Mouse (Mus musculus) liver, embryonic 11.5 days (tissue): ENCODE measurements around the gene Ly6g6c. TPM values are rescaled to one million over a fixed set of nuclear protein-coding genes. Genes with fewer than 3 reads are reported as not detected.
A peak's percentile ranks its signal among the peaks of the same experiment; 100 is the strongest.

Experiments
- ATAC-seq: fragments of 200-750 bp; cut with Nextera tagmentation; replicated peaks from 2 replicates; pipeline ENCODE4 v1.8.0; 2017; ENCODE audit warnings: moderate number of reproducible peaks, mild to moderate bottlenecking, moderate TSS enrichment, moderate library complexity; ENCODE audit not compliant: low FRiP score
- DNase-seq: peaks from one replicate; pipeline ENCODE4 v3.0.0-alpha.2; 2017; ENCODE audit warnings: low spot score
- H3K27ac ChIP-seq: fragments of 300-500 bp; sonication (generic); 2 replicates; pipeline ENCODE4 v1.5.1; 2014; ENCODE audit warnings: mild to moderate bottlenecking, low read depth, low read length, control low read depth
- H3K27me3 ChIP-seq: fragments of 300-500 bp; sonication (generic); replicated peaks from 2 replicates; pipeline ENCODE4 v1.6.1; 2014; ENCODE audit warnings: low read length, mixed read lengths; ENCODE audit not compliant: control insufficient read depth, insufficient read depth
- H3K36me3 ChIP-seq: fragments of 300-500 bp; sonication (generic); 2 replicates; pipeline ENCODE4 v1.6.1; 2014; ENCODE audit warnings: mild to moderate bottlenecking, low read length, moderate library complexity, mixed read lengths; ENCODE audit not compliant: control insufficient read depth, insufficient read depth
- H3K4me1 ChIP-seq: fragments of 300-500 bp; sonication (generic); replicated peaks from 2 replicates; pipeline ENCODE4 v1.6.1; 2014; ENCODE audit warnings: low read length, mixed read lengths; ENCODE audit not compliant: control insufficient read depth, insufficient read depth
- H3K4me2 ChIP-seq: fragments of 300-500 bp; sonication (generic); 2 replicates; pipeline ENCODE4 v1.6.1; 2014; ENCODE audit warnings: mild to moderate bottlenecking, control low read depth, moderate library complexity
- H3K4me3 ChIP-seq: fragments of 300-500 bp; sonication (generic); 2 replicates; pipeline ENCODE4 v1.5.1; 2014; ENCODE audit warnings: low read depth, low read length, control low read depth
- H3K9ac ChIP-seq: fragments of 300-500 bp; sonication (generic); 2 replicates; pipeline ENCODE4 v1.6.1; 2014; ENCODE audit warnings: low read depth, low read length, control low read depth
- H3K9me3 ChIP-seq: fragments of 300-500 bp; sonication (generic); 2 replicates; pipeline ENCODE4 v1.6.1; 2016; ENCODE audit warnings: low read length, inconsistent platforms, mixed read lengths; ENCODE audit not compliant: control insufficient read depth
- WGBS: fragments of 180-500 bp; shearing (Covaris S2); extraction: QIAGEN DNeasy Blood & Tissue Kit; methylation state at CpG from one replicate; pipeline ENCODE4 v1.1.7; 2014; 5-methylcytosine and 5-hydroxymethylcytosine counted together
- polyA plus RNA-seq: library from polyadenylated mRNA; unstranded; fragments of >200 nt; fragmentation: Nextera tagmentation; extraction: Ambion mirVana; gene quantifications from 2 replicates; pipeline ENCODE4 v1.2.1, GENCODE M21; 2014

Ly6g6c gene
- polyA plus RNA-seq, 1 experiment from 2014 or later = 1.8 TPM

DNA sequence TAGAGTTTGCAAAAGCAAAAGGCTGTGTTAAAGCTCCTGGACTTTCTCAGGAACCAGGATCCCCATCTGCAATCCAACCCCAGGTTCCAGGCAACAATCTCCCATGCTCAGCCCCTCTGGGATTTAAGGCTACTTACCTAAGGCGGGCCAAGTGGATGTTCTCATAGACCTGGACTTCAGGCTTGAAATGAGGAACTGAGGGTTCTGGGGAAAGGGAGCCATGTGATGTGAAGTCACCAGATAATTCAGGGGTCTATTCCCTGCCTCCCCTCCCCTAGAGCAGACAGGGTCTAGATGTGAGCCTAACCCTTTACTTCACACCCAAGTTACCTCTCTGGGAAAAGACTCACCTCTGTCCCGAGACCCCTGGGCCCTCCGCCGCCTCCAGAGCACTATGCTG lies 15.5 kb downstream of the Ly6g6c start:
- 84% methylated on average over 4 of the region's 4 CpGs for WGBS
- Histone ChIP-seq H3K9ac (peak overlapping the region; percentile 61; the same call in 1 of the 2 replicates), H3K27ac (peak overlapping the region; percentile 74), H3K27me3 (0 out of 2 replicates have a peak, but pooled peaks cover 3% of the 10 kb centered on the region), H3K36me3 (no peaks in the 10 kb centered on the region), H3K4me3 (no peak overlapping the region), H3K4me2 (peak overlapping the region; percentile 64), H3K9me3 (no peaks in the 10 kb centered on the region), H3K4me1 (peaks cover 26% of the 10 kb centered on the region)
- no peak for DNase-seq
- ATAC-seq = no peak

DNA sequence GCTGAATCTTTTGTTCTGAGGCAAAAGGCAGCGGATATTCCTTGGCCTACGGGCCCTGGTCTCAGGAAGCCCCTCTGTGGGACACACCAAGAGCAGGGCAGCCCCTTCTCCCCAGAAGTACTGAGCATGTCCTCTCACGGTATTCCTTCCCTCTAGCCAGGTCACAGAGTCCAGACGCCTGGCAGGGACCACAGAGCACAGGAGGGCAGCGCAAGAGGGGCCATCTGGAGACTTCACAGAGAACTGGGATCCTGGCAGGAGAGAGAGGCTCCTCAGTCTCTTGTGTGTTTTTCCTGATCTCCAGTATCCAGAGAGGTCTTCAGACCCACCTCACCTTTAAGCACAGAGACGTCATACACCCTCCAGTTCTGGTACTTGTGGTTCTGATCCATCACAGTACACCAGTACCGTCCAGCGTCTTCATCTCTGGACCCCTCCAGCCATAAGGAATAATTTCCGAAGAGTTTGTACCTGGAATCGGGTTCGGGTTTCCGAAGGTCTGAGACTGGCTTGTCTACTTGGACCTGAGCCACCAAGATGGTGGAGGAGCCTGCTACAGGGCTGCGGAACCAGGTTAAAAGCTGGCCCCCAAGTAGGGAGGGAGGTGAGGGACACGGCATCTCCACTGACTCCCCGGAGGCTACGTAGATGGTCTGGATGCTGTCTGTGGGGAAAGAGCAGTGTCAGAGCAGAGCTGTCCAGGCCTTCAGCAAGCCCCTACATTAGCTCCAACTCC lies 17.8 kb downstream of the Ly6g6c start:
- Histone ChIP-seq H3K9ac (peak overlapping the region; percentile 15; the same call in 1 of the 2 replicates), H3K36me3 (no peaks in the 10 kb centered on the region), H3K27me3 (0 out of 2 replicates have a peak, but pooled peaks cover 3% of the 10 kb centered on the region), H3K4me1 (peaks cover 24% of the 10 kb centered on the region), H3K4me2 (no peak overlapping the region), H3K4me3 (no peak overlapping the region), H3K27ac (no peak overlapping the region), H3K9me3 (no peaks in the 10 kb centered on the region)
- WGBS = 84% methylated on average over 16 of the region's 16 CpGs
- no peak for DNase-seq
- no peak for ATAC-seq

- H3K4me2 ChIP-seq = no peak overlapping the region
- H3K9me3 ChIP-seq = no peaks in the 10 kb centered on the region
- H3K36me3 ChIP-seq = no peaks in the 10 kb centered on the region
- DNase-seq (no peak), ATAC-seq (no peak)
- no peak overlapping the region for H3K4me3 ChIP-seq
- 60% methylated on average over 3 of the region's 3 CpGs for WGBS
- no peak overlapping the region for H3K27ac ChIP-seq
- peak overlapping the region; percentile 10; the same call in 1 of the 2 replicates for H3K9ac ChIP-seq
- H3K27me3 ChIP-seq = no peaks in the 10 kb centered on the region
- peaks cover 24% of the 10 kb centered on the region for H3K4me1 ChIP-seq
Measured at GRCm38 (mm10) chr17:35083929-35084497, 18.8 kb downstream of the Ly6g6c start.

GRCm38 (mm10) chr17:35085208-35085865 lies 20.1 kb downstream of the Ly6g6c start, which contains the start of gene Ly6g6f:
TSS of gene Ly6g6f (minus strand) at chr17:35085610.
- no peak within 1 kb of the TSS; the same call in 1 of the 2 replicates for H3K27ac ChIP-seq
- WGBS = 39% methylated on average over 7 of the region's 7 CpGs

GRCm38 (mm10) chr17:35088151-35088550 lies 23.0 kb downstream of the Ly6g6c start:
- Histone ChIP-seq H3K4me3 (no peak overlapping the region), H3K9ac (no peak overlapping the region), H3K36me3 (peaks cover 15% of the 10 kb centered on the region), H3K4me2 (no peak overlapping the region), H3K27me3 (no peaks in the 10 kb centered on the region), H3K4me1 (peaks cover 13% of the 10 kb centered on the region), H3K9me3 (no peaks in the 10 kb centered on the region), H3K27ac (no peak overlapping the region)
- DNase-seq (no peak), ATAC-seq (no peak)
- 41% methylated on average over 2 of the region's 2 CpGs for WGBS

More at GRCm38 (mm10) chr17:35085208-35085865, 20.1 kb downstream of the Ly6g6c start, which contains the start of gene Ly6g6f:
- no peak within 1 kb of the TSS for H3K9ac ChIP-seq
- H3K36me3 ChIP-seq = no peaks in the 10 kb centered on the region
- ATAC-seq (no peak), DNase-seq (no peak)
- H3K4me2 ChIP-seq = no peak within 1 kb of the TSS
- no peaks in the 10 kb centered on the region for H3K27me3 ChIP-seq
- no peak within 1 kb of the TSS for H3K4me3 ChIP-seq
- H3K9me3 ChIP-seq = no peaks in the 10 kb centered on the region
- peaks cover 17% of the 10 kb centered on the region for H3K4me1 ChIP-seq

GRCm38 (mm10) chr17:35088825-35089644 lies 23.8 kb downstream of the Ly6g6c start, which contains the start of gene Abhd16a:
TSS of gene Abhd16a (plus strand) at chr17:35089263.
- DNase-seq = peak; percentile 93
- Histone ChIP-seq H3K4me2 (peak within 1 kb of the TSS; percentile 73), H3K9ac (peak within 1 kb of the TSS; percentile 94), H3K9me3 (no peaks in the 10 kb centered on the region), H3K27me3 (no peaks in the 10 kb centered on the region), H3K4me3 (peak within 1 kb of the TSS; percentile 72), H3K36me3 (peaks cover 15% of the 10 kb centered on the region), H3K4me1 (peaks cover 13% of the 10 kb centered on the region), H3K27ac (peak within 1 kb of the TSS; percentile 95)
- ATAC-seq = peak; percentile 96
- 2% methylated on average over 67 of the region's 67 CpGs for WGBS

- H3K27ac ChIP-seq = peak overlapping the region; percentile 95; the same call in 1 of the 2 replicates
- no peaks in the 10 kb centered on the region for H3K9me3 ChIP-seq
- peak overlapping the region; percentile 72 for H3K4me3 ChIP-seq
- peak; percentile 44 for ATAC-seq
- peak overlapping the region; percentile 73 for H3K4me2 ChIP-seq
- peak overlapping the region; percentile 94 for H3K9ac ChIP-seq
- H3K27me3 ChIP-seq = no peaks in the 10 kb centered on the region
- WGBS = 65% methylated on average over 8 of the region's 8 CpGs
- peaks cover 15% of the 10 kb centered on the region for H3K36me3 ChIP-seq
- peaks cover 12% of the 10 kb centered on the region for H3K4me1 ChIP-seq
- no peak for DNase-seq
Measured at GRCm38 (mm10) chr17:35090166-35090932, 25.2 kb downstream of the Ly6g6c start.
